25 mouse cellular contexts compared by ENCODE assay signal in genomic region chr7:137084651-137085050, GRCm38 (mm10).
A peak's percentile ranks its signal among the peaks of the same experiment; 100 is the strongest.
DNase-seq lines count a peak whose midpoint lies in the region; ATAC-seq lines count a peak whose summit lies in the region.
"Had no signal": no experiment of that assay in that cellular context is flagged by ENCODE, and none has a peak within 500 bp of the region (broad histone marks: within the 10 kb centered on the region; RNA-seq: fewer than 3 reads in every experiment).

No protein-coding gene starts in this region.

- H3K27ac ChIP-seq in kidney, embryonic 16.5 days (ENCODE audit: low read length): no peak overlapping the region
- H3K27ac ChIP-seq in limb, embryonic 15.5 days: peak overlapping the region; percentile 85; the same call in 1 of the 2 replicates
- H3K27ac ChIP-seq: embryonic facial prominence, embryonic 10.5 days; embryonic facial prominence, embryonic 13.5 days; gastrocnemius, adult 2 months; hindbrain, embryonic 12.5 days; hindbrain, embryonic 15.5 days had no signal

- no peak overlapping the region for H3K4me3 ChIP-seq in kidney, embryonic 16.5 days (ENCODE audit: low read length)
- H3K4me3 ChIP-seq in limb, embryonic 15.5 days: no peak overlapping the region
- H3K4me3 ChIP-seq: embryonic facial prominence, embryonic 10.5 days; embryonic facial prominence, embryonic 13.5 days; erythroblast, embryonic 14.5 days; gastrocnemius, adult 2 months; hindbrain, embryonic 12.5 days; hindbrain, embryonic 15.5 days had no signal

- no peak overlapping the region for H3K4me2 ChIP-seq in kidney, embryonic 16.5 days (replicated peaks; ENCODE audit: low read depth, low read length)
- H3K4me2 ChIP-seq in limb, embryonic 15.5 days: no peak overlapping the region
- H3K4me2 ChIP-seq: embryonic facial prominence, embryonic 13.5 days; heart, embryonic 11.5 days; hindbrain, embryonic 12.5 days; hindbrain, embryonic 15.5 days had no signal

- H3K9ac ChIP-seq in kidney, embryonic 16.5 days (replicated peaks; ENCODE audit: low read length): no peak overlapping the region
- no peak overlapping the region for H3K9ac ChIP-seq in limb, embryonic 15.5 days
- H3K9ac ChIP-seq: embryonic facial prominence, embryonic 13.5 days; forebrain, postnatal 0 days; hindbrain, embryonic 12.5 days; hindbrain, embryonic 15.5 days had no signal

- peak; percentile 19 for DNase-seq in kidney, adult 18-20 months
- peak; percentile 41 for DNase-seq in kidney, adult 9 months
- no peak for DNase-seq in kidney, postnatal 4 days
- DNase-seq in kidney, postnatal 36 days: peak; percentile 15 to 34
- DNase-seq: adrenal gland, adult 2 months; adrenal gland, postnatal 25 days; cerebellum, adult 11-12 months; cerebellum, adult 8-10 months; cerebellum, postnatal 10 days; cerebellum, postnatal 36 days; embryo, embryonic 11 days; forebrain, postnatal 0 days; gastrocnemius, adult 2 months; gastrocnemius, postnatal 14 days; heart, adult 11 months had no signal

- no peaks in the 10 kb centered on the region for H3K9me3 ChIP-seq in kidney, embryonic 16.5 days (ENCODE audit: low read length)
- H3K9me3 ChIP-seq in limb, embryonic 15.5 days: no peaks in the 10 kb centered on the region
- H3K9me3 ChIP-seq: embryonic facial prominence, embryonic 10.5 days; embryonic facial prominence, embryonic 13.5 days; hindbrain, embryonic 12.5 days; hindbrain, embryonic 15.5 days had no signal

- H3K4me1 ChIP-seq in kidney, embryonic 16.5 days (ENCODE audit: insufficient read depth, low read length): peaks cover 14% of the 10 kb centered on the region
- peaks cover 45% of the 10 kb centered on the region for H3K4me1 ChIP-seq in limb, embryonic 15.5 days

- ATAC-seq in kidney, embryonic 16.5 days (ENCODE audit: low FRiP score, low TSS enrichment): no peak
- ATAC-seq in limb, embryonic 15.5 days (ENCODE audit: insufficient number of reproducible peaks, low FRiP score, low TSS enrichment, low read depth): no peak
- ATAC-seq: CD4-positive, CD25-positive, alpha-beta regulatory T cell, adult 4 months; forebrain, embryonic 14.5 days; forebrain, postnatal 0 days had no signal

- 83% methylated on average over 7 of the region's 7 CpGs for WGBS in kidney, embryonic 16.5 days
- 56% methylated on average over 7 of the region's 7 CpGs for WGBS in limb, embryonic 15.5 days

- no peaks in the 10 kb centered on the region for H3K36me3 ChIP-seq in kidney, embryonic 16.5 days (ENCODE audit: insufficient read depth, low read length)
- H3K36me3 ChIP-seq in limb, embryonic 15.5 days: no peaks in the 10 kb centered on the region
- H3K36me3 ChIP-seq: embryonic facial prominence, embryonic 10.5 days; embryonic facial prominence, embryonic 13.5 days; hindbrain, embryonic 12.5 days; hindbrain, embryonic 15.5 days had no signal

- H3K27me3 ChIP-seq in kidney, embryonic 16.5 days (ENCODE audit: insufficient read depth, low read length): peaks cover 4% of the 10 kb centered on the region; the same call in 1 of the 2 replicates
- no peaks in the 10 kb centered on the region for H3K27me3 ChIP-seq in limb, embryonic 15.5 days
- H3K27me3 ChIP-seq: embryonic facial prominence, embryonic 13.5 days; hindbrain, embryonic 15.5 days had no signal

Comparison
In these comparisons a context has a peak if more than half of its experiments do, and no peak if none do; other contexts are left out.
1. DNase-seq: peak in kidney, adult 18-20 months (single experiment), kidney, adult 9 months (single experiment) and kidney, postnatal 36 days (2 of 2); none in kidney, postnatal 4 days (0 of 2).